In genomic region chr2:138477278-138477677, GRCm38 (mm10) we compare ENCODE assay signal across 23 mouse cellular contexts.
A peak's percentile ranks its signal among the peaks of the same experiment; 100 is the strongest.
DNase-seq lines count a peak whose midpoint lies in the region; ATAC-seq and TF ChIP-seq lines count a peak whose summit lies in the region.
"Had no signal": no experiment of that assay in that cellular context is flagged by ENCODE, and none has a peak within 500 bp of the region (broad histone marks: within the 10 kb centered on the region; RNA-seq: fewer than 3 reads in every experiment).

No protein-coding gene starts in this region.

- H3K27ac ChIP-seq in intestine, postnatal 0 days (ENCODE audit: low read depth, low read length) = no peak overlapping the region
- H3K27ac ChIP-seq in intestine, embryonic 16.5 days (ENCODE audit: low read length) = no peak overlapping the region
- H3K27ac ChIP-seq: embryonic facial prominence, embryonic 12.5 days; forebrain, embryonic 12.5 days; heart, adult 2 months; heart, embryonic 15.5 days; hindbrain, embryonic 13.5 days; hindbrain, postnatal 0 days had no signal

- no peaks in the 10 kb centered on the region for H3K9me3 ChIP-seq in intestine, postnatal 0 days (ENCODE audit: control insufficient read depth)
- H3K9me3 ChIP-seq in intestine, embryonic 16.5 days (ENCODE audit: control insufficient read depth, low read length) = no peaks in the 10 kb centered on the region
- H3K9me3 ChIP-seq: embryonic facial prominence, embryonic 12.5 days; forebrain, embryonic 12.5 days; heart, embryonic 15.5 days; hindbrain, embryonic 13.5 days had no signal

- H3K27me3 ChIP-seq in intestine, postnatal 0 days (replicated peaks; ENCODE audit: control insufficient read depth, insufficient read depth, low read length) = no peaks in the 10 kb centered on the region
- H3K27me3 ChIP-seq in intestine, embryonic 16.5 days (replicated peaks; ENCODE audit: control insufficient read depth, insufficient read depth, low read length) = no peaks in the 10 kb centered on the region
- H3K27me3 ChIP-seq: embryonic facial prominence, embryonic 12.5 days; forebrain, embryonic 12.5 days; heart, embryonic 15.5 days; hindbrain, embryonic 13.5 days had no signal

- no peak for TF ChIP-seq CTCF in intestine, postnatal 0 days (IDR thresholded peaks at IDR 0.05; ENCODE audit: low read depth)

- WGBS in intestine, postnatal 0 days = 93% methylated on average over 5 of the region's 5 CpGs
- WGBS in intestine, embryonic 16.5 days = 92% methylated on average over 5 of the region's 5 CpGs

- peak; percentile 98 for ATAC-seq in cerebellum, adult (ENCODE audit: insufficient number of reproducible peaks, low FRiP score, low TSS enrichment)
- no peak for ATAC-seq in intestine, postnatal 0 days
- ATAC-seq in megakaryocyte progenitor cell, adult 5-6 weeks (replicated peaks; ENCODE audit: poor library complexity) = no peak
- no peak for ATAC-seq in intestine, embryonic 16.5 days
- ATAC-seq: CD4-positive, CD25-positive, alpha-beta regulatory T cell, adult 4 months; hindbrain, postnatal 0 days had no signal

- no peak overlapping the region for H3K4me3 ChIP-seq in intestine, postnatal 0 days (ENCODE audit: low read depth, low read length)
- no peak overlapping the region for H3K4me3 ChIP-seq in intestine, embryonic 16.5 days (ENCODE audit: low read length)
- H3K4me3 ChIP-seq: embryonic facial prominence, embryonic 12.5 days; forebrain, embryonic 12.5 days; heart, adult 2 months; heart, embryonic 15.5 days; hindbrain, embryonic 13.5 days had no signal

- H3K4me1 ChIP-seq in intestine, postnatal 0 days (replicated peaks; ENCODE audit: control insufficient read depth, insufficient read depth, low read length) = no peaks in the 10 kb centered on the region
- H3K4me1 ChIP-seq in intestine, embryonic 16.5 days (ENCODE audit: control insufficient read depth, insufficient read depth, low read length) = no peaks in the 10 kb centered on the region
- H3K4me1 ChIP-seq: embryonic facial prominence, embryonic 12.5 days; forebrain, embryonic 12.5 days; heart, embryonic 15.5 days; hindbrain, embryonic 13.5 days had no signal

- DNase-seq in cerebellum, postnatal 4 days (ENCODE audit: low spot score in 2 of 2) = no peak
- peak; percentile 75 for DNase-seq in cerebellum, adult 11 months
- peak; percentile 78 for DNase-seq in cerebellum, adult 8-10 months
- peak; percentile 79 to 89 for DNase-seq in cerebellum, postnatal 14 days
- DNase-seq: adrenal gland, postnatal 10 days; B cell, adult 2 months; gastrocnemius, postnatal 14 days; heart, adult 2 months; heart, postnatal 14 days; kidney, adult 2 months had no signal

- no peak overlapping the region for H3K9ac ChIP-seq in intestine, postnatal 0 days (ENCODE audit: low read depth, low read length)
- H3K9ac ChIP-seq in intestine, embryonic 16.5 days (ENCODE audit: low read depth, low read length) = no peak overlapping the region
- H3K9ac ChIP-seq: embryonic facial prominence, embryonic 12.5 days; forebrain, embryonic 12.5 days; forebrain, postnatal 0 days; heart, embryonic 15.5 days; hindbrain, embryonic 13.5 days had no signal

- H3K36me3 ChIP-seq in intestine, postnatal 0 days (ENCODE audit: control insufficient read depth, insufficient read depth) = no peaks in the 10 kb centered on the region
- H3K36me3 ChIP-seq in intestine, embryonic 16.5 days (ENCODE audit: control insufficient read depth, insufficient read depth, low read length) = no peaks in the 10 kb centered on the region
- H3K36me3 ChIP-seq: embryonic facial prominence, embryonic 12.5 days; forebrain, embryonic 12.5 days; G1E; heart, embryonic 15.5 days; hindbrain, embryonic 13.5 days had no signal

- H3K4me2 ChIP-seq in intestine, postnatal 0 days (replicated peaks; ENCODE audit: low read depth) = no peak overlapping the region
- H3K4me2 ChIP-seq in intestine, embryonic 16.5 days (ENCODE audit: low read depth, low read length) = no peak overlapping the region
- H3K4me2 ChIP-seq: embryonic facial prominence, embryonic 12.5 days; forebrain, embryonic 12.5 days; heart, embryonic 11.5 days; heart, embryonic 15.5 days; hindbrain, embryonic 13.5 days had no signal

Comparison
In these comparisons a context has a peak if more than half of its experiments do, and no peak if none do; other contexts are left out.
1. DNase-seq: peak in cerebellum, adult 11 months (single experiment), cerebellum, adult 8-10 months (single experiment) and cerebellum, postnatal 14 days (2 of 2); none in cerebellum, postnatal 4 days (0 of 2).